Mouse (Mus musculus) myocyte (in vitro differentiated cells): ENCODE results near the gene Il2rb. TPM values are rescaled to one million over a fixed set of nuclear protein-coding genes. Genes with fewer than 3 reads are reported as not detected.

ENCODE experiments used
- H3K27me3 ChIP-seq: one replicate; pipeline ENCODE4 v1.6.1; 2011; ENCODE audit not compliant: control insufficient read depth, insufficient read depth, insufficient read length
- H3K36me3 ChIP-seq: one replicate; pipeline ENCODE4 v1.6.1; 2011; ENCODE audit not compliant: control insufficient read depth, insufficient read depth
- H3K4me2 ChIP-seq: one replicate; pipeline ENCODE4 v1.6.1; 2011; ENCODE audit warnings: low read depth, control low read depth
- H3K4me3 ChIP-seq: one replicate; pipeline ENCODE4 v1.5.1; 2011; ENCODE audit warnings: mild to moderate bottlenecking, control low read depth, moderate library complexity
- H3K79me2 ChIP-seq: one replicate; pipeline ENCODE4 v1.6.1; 2011; ENCODE audit not compliant: control insufficient read depth, insufficient read depth
- H3ac ChIP-seq: one replicate; pipeline ENCODE4 v1.6.1; 2011; ENCODE audit not compliant: control insufficient read depth, insufficient read length
- CEBPB ChIP-seq: IDR thresholded peaks from 2 replicates; pipeline ENCODE4 v1.6.1; 2011; ENCODE audit warnings: mild to moderate bottlenecking, moderate library complexity; ENCODE audit not compliant: poor library complexity, insufficient read depth, severe bottlenecking
- E2F4 ChIP-seq: IDR thresholded peaks from one replicate; pipeline ENCODE4 v1.6.1; 2011; ENCODE audit warnings: mild to moderate bottlenecking, control low read depth, moderate library complexity; ENCODE audit not compliant: insufficient read depth
- MAX ChIP-seq: IDR thresholded peaks from one replicate; pipeline ENCODE4 v1.6.1; 2011; ENCODE audit warnings: low read depth, mild to moderate bottlenecking, control low read depth
- MYOD1 ChIP-seq, 3 experiments: IDR thresholded peaks; one replicate each; pipeline ENCODE4 v1.6.1; 2011; ENCODE audit warnings: control low read depth in 2 of 3, low read depth in 2 of 3, mild to moderate bottlenecking in 2 of 3, moderate library complexity in 1 of 3; ENCODE audit not compliant: insufficient read length in 2 of 3, control insufficient read depth in 1 of 3
- MYOG ChIP-seq, 3 experiments: IDR thresholded peaks; one replicate each; pipeline ENCODE4 v1.6.1; 2011; ENCODE audit warnings: control low read depth in 2 of 3, low read depth in 2 of 3, mild to moderate bottlenecking in 2 of 3; ENCODE audit not compliant: insufficient read length in 2 of 3, control insufficient read depth in 1 of 3, insufficient read depth in 1 of 3
- POLR2A ChIP-seq: IDR thresholded peaks from one replicate; pipeline ENCODE4 v1.6.1; 2011; ENCODE audit warnings: low read depth, mild to moderate bottlenecking, control low read depth, moderate library complexity; ENCODE audit not compliant: insufficient read length
- POLR2AphosphoS2 ChIP-seq: IDR thresholded peaks from one replicate; pipeline ENCODE4 v1.6.1; 2011; ENCODE audit warnings: low read depth, control low read depth; ENCODE audit not compliant: insufficient read length
- REST ChIP-seq: IDR thresholded peaks from one replicate; pipeline ENCODE4 v1.6.1; 2011; ENCODE audit warnings: mild to moderate bottlenecking, control low read depth, moderate library complexity; ENCODE audit not compliant: insufficient read depth, insufficient read length
- SRF ChIP-seq: IDR thresholded peaks from one replicate; pipeline ENCODE4 v1.6.1; 2011; ENCODE audit warnings: low read depth; ENCODE audit not compliant: control insufficient read depth, insufficient read length
- TCF12 ChIP-seq: IDR thresholded peaks from one replicate; pipeline ENCODE4 v1.6.1; 2011; ENCODE audit warnings: mild to moderate bottlenecking, control low read depth; ENCODE audit not compliant: poor library complexity, insufficient read depth, severe bottlenecking
- TCF3 ChIP-seq: IDR thresholded peaks from one replicate; pipeline ENCODE4 v1.6.1; 2011; ENCODE audit warnings: low read depth, control low read depth; ENCODE audit not compliant: insufficient read length
- USF1 ChIP-seq: IDR thresholded peaks from one replicate; pipeline ENCODE4 v1.6.1; 2011; ENCODE audit warnings: low read depth, mild to moderate bottlenecking, control low read depth, moderate library complexity
- polyA plus RNA-seq: library from polyadenylated mRNA; unstranded; fragments of >200 nt; fragmentation: generic; extraction: Trizol; gene quantifications from one replicate; pipeline ENCODE4 v1.2.1, GENCODE M21; 2012; ENCODE audit warnings: missing spikeins

The Il2rb gene
- polyA plus RNA-seq, 1 experiment = 0.67 TPM

DNA sequence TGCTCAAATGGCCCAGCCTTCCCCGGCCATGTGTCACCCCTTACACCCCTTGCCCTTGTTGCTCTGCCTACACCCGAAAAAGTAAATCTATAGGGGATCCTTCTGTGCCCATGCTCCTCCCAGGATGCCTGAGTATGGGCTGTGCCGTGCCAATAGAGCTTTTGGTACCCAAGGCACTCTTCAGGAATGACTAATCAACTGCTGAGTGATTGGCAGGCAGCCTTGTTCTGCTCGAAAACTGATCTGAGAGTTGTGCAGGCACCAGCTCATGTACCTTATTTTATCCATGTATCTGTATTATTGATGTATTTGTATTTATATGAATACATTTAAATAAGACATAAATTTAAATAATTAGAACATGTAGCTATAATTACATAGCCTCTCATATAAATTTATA, 8.0 kb downstream of the Il2rb start:
- Histone ChIP-seq H3K79me2 (no peaks in the 10 kb centered on the region), H3ac (no peak overlapping the region), H3K27me3 (peaks cover 28% of the 10 kb centered on the region), H3K4me3 (no peak overlapping the region), H3K4me2 (no peak overlapping the region), H3K36me3 (no peaks in the 10 kb centered on the region)
- no peak for TF ChIP-seq CEBPB
- no peak for TF ChIP-seq MAX
- no peak for TF ChIP-seq SRF
- no peak for TF ChIP-seq MYOD1 (IDR thresholded peaks at IDR 0.05; ENCODE audit: control insufficient read depth in 1 of 3, insufficient read length in 2 of 3, low read depth in 2 of 3)
- TF ChIP-seq POLR2A = no peak
- no peak for TF ChIP-seq E2F4
- TF ChIP-seq POLR2AphosphoS2 = no peak
- no peak for TF ChIP-seq MYOG (IDR thresholded peaks at IDR 0.05; ENCODE audit: control insufficient read depth in 1 of 3, insufficient read depth in 1 of 3, insufficient read length in 2 of 3, low read depth in 2 of 3)
- no peak for TF ChIP-seq USF1

- no peak overlapping the region for H3K4me2 ChIP-seq
- H3K4me3 ChIP-seq = no peak overlapping the region
- peaks cover 28% of the 10 kb centered on the region for H3K27me3 ChIP-seq
- H3K79me2 ChIP-seq = no peaks in the 10 kb centered on the region
- TF ChIP-seq E2F4 (no peak), MYOD1 (IDR thresholded peaks at IDR 0.05; ENCODE audit: control insufficient read depth in 1 of 3, insufficient read length in 2 of 3, low read depth in 2 of 3) (peak; percentile 8 to 99 (median 97)), TCF12 (peak; percentile 89), TCF3 (peak; percentile 97), MYOG (IDR thresholded peaks at IDR 0.05; ENCODE audit: control insufficient read depth in 1 of 3, insufficient read depth in 1 of 3, insufficient read length in 2 of 3, low read depth in 2 of 3) (peak; percentile 35 to 99 (median 97))
- no peaks in the 10 kb centered on the region for H3K36me3 ChIP-seq
- H3ac ChIP-seq = no peak overlapping the region
Measured at GRCm38 (mm10) chr15:78486564-78486963, 8.5 kb downstream of the Il2rb start.

- TF ChIP-seq REST (no peak), E2F4 (no peak), TCF3 (no peak), MYOG (IDR thresholded peaks at IDR 0.05; ENCODE audit: control insufficient read depth in 1 of 3, insufficient read depth in 1 of 3, insufficient read length in 2 of 3, low read depth in 2 of 3) (peak in 1 of 3 experiments; percentile 29), MAX (no peak), TCF12 (no peak), SRF (no peak), CEBPB (no peak), POLR2A (no peak), POLR2AphosphoS2 (no peak), USF1 (no peak), MYOD1 (IDR thresholded peaks at IDR 0.05; ENCODE audit: control insufficient read depth in 1 of 3, insufficient read length in 2 of 3, low read depth in 2 of 3) (peak in 1 of 3 experiments; percentile 22)
- Histone ChIP-seq H3K79me2 (no peaks in the 10 kb centered on the region), H3K27me3 (peaks cover 22% of the 10 kb centered on the region), H3ac (no peak overlapping the region), H3K4me2 (peak overlapping the region; percentile 43), H3K4me3 (no peak overlapping the region), H3K36me3 (no peaks in the 10 kb centered on the region)
Measured at GRCm38 (mm10) chr15:78483311-78483710, 11.8 kb downstream of the Il2rb start.

DNA sequence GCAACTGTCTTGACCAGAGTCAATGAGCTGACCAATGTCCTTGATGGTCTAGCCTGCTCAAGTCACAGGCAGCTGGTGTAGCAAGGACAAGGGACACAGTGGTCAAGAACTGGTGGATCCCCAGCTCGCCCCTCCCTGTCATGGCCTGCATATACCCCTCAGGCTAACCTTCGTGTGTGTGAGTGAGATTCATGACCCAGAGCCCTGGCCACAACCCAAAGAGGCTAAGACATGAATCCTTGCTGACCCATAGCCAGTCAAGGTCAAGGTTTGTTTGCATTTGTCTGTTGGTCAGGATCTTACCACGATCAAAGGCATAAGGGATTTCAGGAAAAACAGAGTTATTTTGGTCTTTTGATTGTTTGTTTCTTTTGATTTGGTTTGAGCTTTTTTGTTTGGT, 12.6 kb downstream of the Il2rb start:
- no peak for TF ChIP-seq CEBPB
- TF ChIP-seq USF1 = no peak
- TF ChIP-seq REST = no peak
- TF ChIP-seq E2F4 = no peak
- H3K4me3 ChIP-seq = no peak overlapping the region
- H3K4me2 ChIP-seq = no peak overlapping the region

GRCm38 (mm10) chr15:78481448-78482000, 13.5 kb downstream of the Il2rb start:
- no peaks in the 10 kb centered on the region for H3K36me3 ChIP-seq
- H3K79me2 ChIP-seq = no peaks in the 10 kb centered on the region
- no peak overlapping the region for H3K4me2 ChIP-seq
- no peak overlapping the region for H3ac ChIP-seq
- no peak overlapping the region for H3K4me3 ChIP-seq
- no peak for TF ChIP-seq TCF3
- TF ChIP-seq CEBPB = no peak
- no peak for TF ChIP-seq MAX
- TF ChIP-seq MYOD1 (IDR thresholded peaks at IDR 0.05; ENCODE audit: control insufficient read depth in 1 of 3, insufficient read length in 2 of 3, low read depth in 2 of 3) = no peak
- no peak for TF ChIP-seq MYOG (IDR thresholded peaks at IDR 0.05; ENCODE audit: control insufficient read depth in 1 of 3, insufficient read depth in 1 of 3, insufficient read length in 2 of 3, low read depth in 2 of 3)
- no peak for TF ChIP-seq POLR2AphosphoS2
- no peak for TF ChIP-seq USF1
- no peak for TF ChIP-seq POLR2A
- TF ChIP-seq TCF12 = no peak
- TF ChIP-seq E2F4 = no peak
- TF ChIP-seq SRF = no peak
- TF ChIP-seq REST = no peak
- H3K27me3 ChIP-seq = peaks cover 27% of the 10 kb centered on the region

More for the DNA sequence above, 12.6 kb downstream of the Il2rb start:
- Histone ChIP-seq H3ac (no peak overlapping the region), H3K79me2 (no peaks in the 10 kb centered on the region), H3K36me3 (no peaks in the 10 kb centered on the region), H3K27me3 (peaks cover 22% of the 10 kb centered on the region)
